ENCODE assay signal across 8 mouse cellular contexts in the genomic region with DNA sequence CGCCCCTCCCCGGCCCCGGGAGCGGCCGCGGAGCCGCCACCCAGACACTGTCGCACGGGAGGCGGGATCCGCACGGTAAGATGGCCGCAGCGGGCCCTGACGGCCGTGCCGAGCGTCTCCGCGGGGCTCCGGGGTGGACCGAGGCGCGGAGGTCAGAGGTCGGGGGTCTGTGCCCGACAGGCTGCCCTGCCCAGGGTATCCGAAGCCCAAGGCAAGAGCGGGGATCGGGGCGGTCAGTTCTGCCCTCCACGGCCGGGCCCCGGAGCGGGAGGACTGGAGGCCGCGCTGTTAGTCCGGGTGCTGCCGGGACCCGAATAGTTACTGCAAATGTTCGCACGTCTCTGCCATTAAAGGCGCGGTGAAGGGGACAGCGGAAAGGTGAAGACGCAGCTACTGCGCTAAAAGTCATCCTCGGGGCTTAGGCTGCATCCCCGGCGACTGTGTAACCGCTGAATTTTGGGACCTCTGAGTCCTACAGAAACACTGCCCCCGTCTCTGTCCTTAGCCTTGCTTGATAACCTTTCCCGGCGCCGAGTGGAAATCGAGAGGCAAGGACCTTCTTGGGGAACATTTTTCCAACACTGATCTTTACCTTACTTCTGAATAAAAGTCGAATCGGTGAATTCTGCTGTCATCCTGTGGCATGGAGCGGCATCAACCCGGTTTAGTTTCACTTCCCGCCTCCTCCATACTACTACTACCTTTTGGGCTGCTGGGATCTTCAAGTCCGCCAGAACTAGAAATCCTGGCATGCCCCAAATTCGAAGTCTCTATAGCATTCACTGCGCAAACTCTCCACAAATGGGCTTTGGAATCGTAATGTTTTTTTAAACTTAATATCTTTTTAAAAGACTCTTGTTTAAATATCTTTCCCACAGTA. TPM values are rescaled to one million over a fixed set of nuclear protein-coding genes. Genes with fewer than 3 reads are reported as not detected.
DNase-seq lines count a peak whose midpoint lies in the region; ATAC-seq and TF ChIP-seq lines count a peak whose summit lies in the region.

No protein-coding gene starts in this region.

- TF ChIP-seq CTCF in G1E (IDR thresholded peaks at IDR 0.05; ENCODE audit: low read depth, low read length), result no peak

- H3K27me3 ChIP-seq in kidney, embryonic 14.5 days (ENCODE audit: control insufficient read depth, insufficient read depth, low read length), result no peaks in the 10 kb centered on the region
- no peaks in the 10 kb centered on the region for H3K27me3 ChIP-seq in G1E (ENCODE audit: insufficient read depth, low read length)
- H3K27me3 ChIP-seq in forebrain, embryonic 12.5 days, result no peaks in the 10 kb centered on the region
- H3K27me3 ChIP-seq in liver, embryonic 11.5 days (replicated peaks; ENCODE audit: control insufficient read depth, insufficient read depth, low read length), result no peaks in the 10 kb centered on the region

- H3K4me1 ChIP-seq in kidney, embryonic 14.5 days (ENCODE audit: control insufficient read depth, insufficient read depth, low read length), result peaks cover 15% of the 10 kb centered on the region
- H3K4me1 ChIP-seq in G1E (ENCODE audit: insufficient read depth, low read depth, low read length), result peaks cover 46% of the 10 kb centered on the region
- peaks cover 25% of the 10 kb centered on the region for H3K4me1 ChIP-seq in forebrain, embryonic 12.5 days
- peaks cover 34% of the 10 kb centered on the region for H3K4me1 ChIP-seq in liver, embryonic 11.5 days (replicated peaks; ENCODE audit: control insufficient read depth, insufficient read depth, low read length)

- no peak for DNase-seq in kidney, adult 8-10 months
- no peak for DNase-seq in G1E (ENCODE audit: low spot score)
- DNase-seq in liver, embryonic 11.5 days (ENCODE audit: low spot score), result no peak
- DNase-seq in ovary, postnatal 14 days (ENCODE audit: low spot score), result no peak
- DNase-seq in ovary, adult 18-20 months (ENCODE audit: low spot score), result no peak
- DNase-seq in retina, embryonic 14.5 days (ENCODE audit: low spot score), result no peak

- ATAC-seq in kidney, embryonic 14.5 days (ENCODE audit: low FRiP score, low TSS enrichment), result peak; percentile 82; the same call in 1 of the 2 replicates
- no peak for ATAC-seq in G1E (ENCODE audit: extremely low read depth, insufficient number of reproducible peaks, low FRiP score, poor library complexity, severe bottlenecking)
- peak; percentile 73 for ATAC-seq in forebrain, embryonic 12.5 days (ENCODE audit: low FRiP score)
- ATAC-seq in liver, embryonic 11.5 days (replicated peaks; ENCODE audit: low FRiP score), result no peak; the same call in 1 of the 2 replicates

- 3% methylated on average over 46 of the region's 64 CpGs for WGBS in kidney, embryonic 14.5 days
- whole genome bisulfite sequencing in forebrain, embryonic 12.5 days, result 2% methylated on average over 64 of the region's 64 CpGs
- 1% methylated on average over 64 of the region's 64 CpGs for WGBS in liver, embryonic 11.5 days

- H3K4me2 ChIP-seq in kidney, embryonic 14.5 days (replicated peaks; ENCODE audit: low read depth, low read length), result peak overlapping the region; percentile 59
- H3K4me2 ChIP-seq in forebrain, embryonic 12.5 days, result peak overlapping the region; percentile 82
- peak overlapping the region; percentile 94 for H3K4me2 ChIP-seq in liver, embryonic 11.5 days

- peaks cover 22% of the 10 kb centered on the region for H3K36me3 ChIP-seq in kidney, embryonic 14.5 days (ENCODE audit: control insufficient read depth, insufficient read depth, low read length)
- H3K36me3 ChIP-seq in G1E (replicated peaks), result peaks cover 60% of the 10 kb centered on the region
- H3K36me3 ChIP-seq in forebrain, embryonic 12.5 days (replicated peaks), result peaks cover 29% of the 10 kb centered on the region
- H3K36me3 ChIP-seq in liver, embryonic 11.5 days (ENCODE audit: control insufficient read depth, insufficient read depth, low read length), result peaks cover 12% of the 10 kb centered on the region; the same call in 1 of the 2 replicates

- peak overlapping the region; percentile 99 for H3K4me3 ChIP-seq in kidney, embryonic 14.5 days (ENCODE audit: low read length)
- H3K4me3 ChIP-seq in G1E (ENCODE audit: low read depth, low read length), result peak overlapping the region; percentile 99
- H3K4me3 ChIP-seq in forebrain, embryonic 12.5 days (replicated peaks), result peak overlapping the region; percentile 100
- H3K4me3 ChIP-seq in liver, embryonic 11.5 days (ENCODE audit: low read depth, low read length), result peak overlapping the region; percentile 100

- H3K9ac ChIP-seq in kidney, embryonic 14.5 days (ENCODE audit: low read depth, low read length), result peak overlapping the region; percentile 99
- H3K9ac ChIP-seq in forebrain, embryonic 12.5 days, result peak overlapping the region; percentile 99
- peak overlapping the region; percentile 100 for H3K9ac ChIP-seq in liver, embryonic 11.5 days (ENCODE audit: low read depth, low read length)

- H3K27ac ChIP-seq in kidney, embryonic 14.5 days (ENCODE audit: low read depth, low read length), result peak overlapping the region; percentile 87
- peak overlapping the region; percentile 86 for H3K27ac ChIP-seq in forebrain, embryonic 12.5 days
- peak overlapping the region; percentile 98 for H3K27ac ChIP-seq in liver, embryonic 11.5 days (ENCODE audit: low read depth, low read length)

- H3K9me3 ChIP-seq in kidney, embryonic 14.5 days (ENCODE audit: control insufficient read depth, low read length), result no peaks in the 10 kb centered on the region
- no peaks in the 10 kb centered on the region for H3K9me3 ChIP-seq in G1E (replicated peaks)
- H3K9me3 ChIP-seq in forebrain, embryonic 12.5 days, result no peaks in the 10 kb centered on the region
- H3K9me3 ChIP-seq in liver, embryonic 11.5 days (ENCODE audit: control insufficient read depth, low read length), result no peaks in the 10 kb centered on the region

RNA-seq across cellular contexts. Expression of a gene that starts 0.6 kb away (rescaled TPM):
- polyA plus RNA-seq in kidney, embryonic 14.5 days (2014; fragmentation: Nextera tagmentation; extraction: Ambion mirVana), result 54.3 and 62.9 TPM in 2 replicates
- total RNA-seq in G1E (2014; fragmentation: Nextera tagmentation) (68.9 and 79.7 TPM in 2 replicates), G1E (2017) (70.2 and 78.3 TPM in 2 replicates)
- 29.3 and 35.5 TPM in 2 replicates for polyA plus RNA-seq in G1E (2012)
- polyA plus RNA-seq in forebrain, embryonic 12.5 days (2016; fragmentation: Nextera tagmentation; extraction: Ambion mirVana), result 52.0 and 54.7 TPM in 2 replicates
- polyA plus RNA-seq in liver, embryonic 11.5 days (2014; fragmentation: Nextera tagmentation; extraction: Ambion mirVana), result 95.7 and 102 TPM in 2 replicates

RNA-seq across cellular contexts. Expression of a gene that starts 0.7 kb away (rescaled TPM):
- polyA plus RNA-seq in kidney, embryonic 14.5 days (2014; fragmentation: Nextera tagmentation; extraction: Ambion mirVana), result 25.6 and 39.5 TPM in 2 replicates
- total RNA-seq in G1E (2014; fragmentation: Nextera tagmentation) (57.3 and 66.5 TPM in 2 replicates), G1E (2017) (53.6 and 62.3 TPM in 2 replicates)
- polyA plus RNA-seq in G1E (2012), result 19.4 and 21.4 TPM in 2 replicates
- 42.2 and 42.7 TPM in 2 replicates for polyA plus RNA-seq in forebrain, embryonic 12.5 days (2016; fragmentation: Nextera tagmentation; extraction: Ambion mirVana)
- 28.7 and 29.8 TPM in 2 replicates for polyA plus RNA-seq in liver, embryonic 11.5 days (2014; fragmentation: Nextera tagmentation; extraction: Ambion mirVana)

RNA-seq across cellular contexts. Expression of a gene that starts 14.5 kb away (rescaled TPM):
- polyA plus RNA-seq in kidney, embryonic 14.5 days (2014; fragmentation: Nextera tagmentation; extraction: Ambion mirVana), result 0.20 and 0.47 TPM in 2 replicates
- total RNA-seq in G1E (2014; fragmentation: Nextera tagmentation) (1.2 and 2.0 TPM in 2 replicates), G1E (2017) (0.06 TPM in 1 of 2 replicates, not detected in the other)
- 0.26 and 0.36 TPM in 2 replicates for polyA plus RNA-seq in G1E (2012)
- 0.37 and 0.55 TPM in 2 replicates for polyA plus RNA-seq in forebrain, embryonic 12.5 days (2016; fragmentation: Nextera tagmentation; extraction: Ambion mirVana)
- 4.3 and 4.7 TPM in 2 replicates for polyA plus RNA-seq in liver, embryonic 11.5 days (2014; fragmentation: Nextera tagmentation; extraction: Ambion mirVana)

Comparison
In these comparisons a context has a peak if more than half of its experiments do, and no peak if none do; other contexts are left out.
1. ATAC-seq: peak in kidney, embryonic 14.5 days (single experiment) and forebrain, embryonic 12.5 days (single experiment); none in G1E (single experiment) and liver, embryonic 11.5 days (single experiment).
2. Peak in every context shown above with its lines, with median percentiles within 50 percentile points of each other: H3K27ac ChIP-seq, H3K4me2 ChIP-seq, H3K4me3 ChIP-seq and H3K9ac ChIP-seq.